Mouse (Mus musculus) MEL (cell line): Measurements from ENCODE around the gene Atp6v0e. TPM values are rescaled to one million over a fixed set of nuclear protein-coding genes. Genes with fewer than 3 reads are reported as not detected.

Experiments
- DNase-seq: peaks from one replicate; pipeline ENCODE4 v3.0.0; 2011; ENCODE audit warnings: low read depth, low spot score
- H3K27ac ChIP-seq: 2 replicates; pipeline ENCODE4 v1.5.1; 2012; ENCODE audit warnings: low read depth, mild to moderate bottlenecking, control low read depth, low read length, moderate library complexity; ENCODE audit not compliant: control insufficient read depth
- H3K27me3 ChIP-seq, 2 experiments: fragments of 150-350 bp in 1 of 2; sonication (generic) in 1 of 2; 2 replicates each; pipeline ENCODE4 v1.6.1; 2012; ENCODE audit warnings: low read length in 2 of 2, mild to moderate bottlenecking in 2 of 2, improper control_type of control experiment in 1 of 2, moderate library complexity in 1 of 2; ENCODE audit not compliant: insufficient read depth in 2 of 2, control insufficient read depth in 1 of 2
- H3K36me3 ChIP-seq, 2 experiments: 2 replicates each; pipeline ENCODE4 v1.6.1; 2012 to 2014; ENCODE audit warnings: low read length in 2 of 2, improper control_type of control experiment in 1 of 2, inconsistent platforms in 1 of 2, mild to moderate bottlenecking in 1 of 2; ENCODE audit not compliant: insufficient read depth in 2 of 2, control insufficient read depth in 1 of 2
- H3K4me1 ChIP-seq, 2 experiments: fragments of 150-350 bp in 1 of 2; sonication (generic) in 1 of 2; 2 replicates each; pipeline ENCODE4 v1.6.1; 2012; ENCODE audit warnings: low read length in 2 of 2, improper control_type of control experiment in 1 of 2, mild to moderate bottlenecking in 1 of 2; ENCODE audit not compliant: insufficient read depth in 2 of 2, control insufficient read depth in 1 of 2
- H3K4me3 ChIP-seq, 2 experiments: fragments of 150-350 bp in 1 of 2; sonication (generic) in 1 of 2; 2 replicates each; pipeline ENCODE4 v1.5.1; 2012; ENCODE audit warnings: low read depth in 2 of 2, low read length in 2 of 2, mild to moderate bottlenecking in 2 of 2, moderate library complexity in 2 of 2, control low read depth in 1 of 2, improper control_type of control experiment in 1 of 2; ENCODE audit not compliant: control insufficient read depth in 1 of 2, insufficient read depth in 1 of 2
- H3K79me2 ChIP-seq: 2 replicates; pipeline ENCODE4 v1.6.1; 2012; ENCODE audit warnings: mild to moderate bottlenecking, low read length, moderate library complexity; ENCODE audit not compliant: control insufficient read depth, poor library complexity, insufficient read depth
- H3K9ac ChIP-seq: 2 replicates; pipeline ENCODE4 v1.6.1; 2012; ENCODE audit warnings: low read depth, mild to moderate bottlenecking, control low read depth, low read length, moderate library complexity; ENCODE audit not compliant: control insufficient read depth, poor library complexity, severe bottlenecking
- H3K9me3 ChIP-seq: fragments of 150-350 bp; sonication (generic); replicated peaks from 2 replicates; pipeline ENCODE4 v1.6.1; 2012; ENCODE audit warnings: mild to moderate bottlenecking, low read length, improper control_type of control experiment, moderate library complexity; ENCODE audit not compliant: insufficient read depth
- BHLHE40 ChIP-seq: IDR thresholded peaks from 2 replicates; pipeline ENCODE4 v1.6.1; 2012; ENCODE audit warnings: low read depth, mild to moderate bottlenecking, inconsistent platforms, low read length, improper control_type of control experiment, borderline replicate concordance
- EP300 ChIP-seq, 2 experiments: IDR thresholded peaks; 2 replicates each; pipeline ENCODE4 v1.6.1; 2011; ENCODE audit warnings: improper control_type of control experiment in 2 of 2, low read length in 2 of 2, low read depth in 1 of 2, mild to moderate bottlenecking in 1 of 2
- ETS1 ChIP-seq: IDR thresholded peaks from 2 replicates; pipeline ENCODE4 v1.6.1; 2012; ENCODE audit warnings: low read depth, mild to moderate bottlenecking, inconsistent platforms, low read length, improper control_type of control experiment, moderate library complexity
- GATA1 ChIP-seq: IDR thresholded peaks from 2 replicates; pipeline ENCODE4 v1.6.1; 2011; ENCODE audit warnings: low read depth, low read length, improper control_type of control experiment
- JUND ChIP-seq: IDR thresholded peaks from 2 replicates; pipeline ENCODE4 v1.6.1; 2011; ENCODE audit warnings: low read depth, mild to moderate bottlenecking, improper control_type of control experiment, low read length
- MAZ ChIP-seq: IDR thresholded peaks from 2 replicates; pipeline ENCODE4 v1.6.1; 2012; ENCODE audit warnings: low read depth, mild to moderate bottlenecking, inconsistent platforms, low read length, improper control_type of control experiment
- MEF2A ChIP-seq: IDR thresholded peaks from 2 replicates; pipeline ENCODE4 v1.6.1; 2014; ENCODE audit warnings: low read depth, mild to moderate bottlenecking, inconsistent platforms, low read length, improper control_type of control experiment; ENCODE audit not compliant: poor library complexity, insufficient replicate concordance, severe bottlenecking; ENCODE audit errors: extremely low read depth
- MXI1 ChIP-seq: IDR thresholded peaks from 2 replicates; pipeline ENCODE4 v1.6.1; 2011; ENCODE audit warnings: mild to moderate bottlenecking, low read depth, low read length, improper control_type of control experiment
- MYB ChIP-seq: IDR thresholded peaks from 2 replicates; pipeline ENCODE4 v1.6.1; 2011; ENCODE audit warnings: mild to moderate bottlenecking, low read depth, low read length, improper control_type of control experiment
- MYC ChIP-seq: IDR thresholded peaks from 2 replicates; pipeline ENCODE4 v1.6.1; 2011; ENCODE audit warnings: low read depth, mild to moderate bottlenecking, low read length, improper control_type of control experiment, moderate library complexity
- RCOR1 ChIP-seq: IDR thresholded peaks from 2 replicates; pipeline ENCODE4 v1.6.1; 2012; ENCODE audit warnings: low read depth, mild to moderate bottlenecking, inconsistent platforms, low read length, improper control_type of control experiment
- SIN3A ChIP-seq: IDR thresholded peaks from 2 replicates; pipeline ENCODE4 v1.6.1; 2012; ENCODE audit warnings: low read length, improper control_type of control experiment, inconsistent platforms
- TAL1 ChIP-seq: IDR thresholded peaks from 2 replicates; pipeline ENCODE4 v1.6.1; 2012; ENCODE audit warnings: mild to moderate bottlenecking, inconsistent platforms, low read length, moderate library complexity, mixed read lengths
- TBP ChIP-seq: IDR thresholded peaks from 2 replicates; pipeline ENCODE4 v1.8.0; 2011; ENCODE audit warnings: low read depth, low read length, improper control_type of control experiment
- TCF12 ChIP-seq: IDR thresholded peaks from 2 replicates; pipeline ENCODE4 v1.6.1; 2014; ENCODE audit warnings: low read depth, mild to moderate bottlenecking, inconsistent platforms, low read length, improper control_type of control experiment, moderate library complexity
- USF1 ChIP-seq: IDR thresholded peaks from 2 replicates; pipeline ENCODE4 v1.6.1; 2014; ENCODE audit warnings: low read depth, mild to moderate bottlenecking, inconsistent platforms, low read length, improper control_type of control experiment, moderate library complexity
- ZC3H11A ChIP-seq: IDR thresholded peaks from 2 replicates; pipeline ENCODE4 v1.6.1; 2012; ENCODE audit warnings: low read depth, mild to moderate bottlenecking, inconsistent platforms, low read length, improper control_type of control experiment
- ZKSCAN1 ChIP-seq: IDR thresholded peaks from 2 replicates; pipeline ENCODE4 v1.6.1; 2012; ENCODE audit warnings: low read depth, mild to moderate bottlenecking, inconsistent platforms, low read length, improper control_type of control experiment, moderate library complexity
- ZNF384 ChIP-seq: IDR thresholded peaks from 2 replicates; pipeline ENCODE4 v1.6.1; 2012; ENCODE audit warnings: low read depth, mild to moderate bottlenecking, inconsistent platforms, low read length, improper control_type of control experiment
- polyA plus RNA-seq, 2 experiments: library from polyadenylated mRNA; stranded (reverse) in 1 of 2; unstranded in 1 of 2; fragments of >175 nt in 1 of 2; fragments of >200 nt in 1 of 2; gene quantifications; 2 replicates each; pipeline versions ENCODE4 v1.2.1 to v1.2.4; 2012; ENCODE audit warnings: low replicate concordance in 2 of 2, low read depth in 1 of 2; ENCODE audit not compliant: insufficient read length in 2 of 2, insufficient read depth in 1 of 2, missing spikeins in 1 of 2
- total RNA-seq: library from RNA; depleted of rRNA; stranded (reverse); fragments of 300-350 nt; gene quantifications from 2 replicates; pipeline ENCODE4 v1.2.3, GENCODE M21; 2012

Atp6v0e gene
- total and polyA plus RNA-seq, 3 experiments: 173 to 200 TPM; not detected in 1

DNA sequence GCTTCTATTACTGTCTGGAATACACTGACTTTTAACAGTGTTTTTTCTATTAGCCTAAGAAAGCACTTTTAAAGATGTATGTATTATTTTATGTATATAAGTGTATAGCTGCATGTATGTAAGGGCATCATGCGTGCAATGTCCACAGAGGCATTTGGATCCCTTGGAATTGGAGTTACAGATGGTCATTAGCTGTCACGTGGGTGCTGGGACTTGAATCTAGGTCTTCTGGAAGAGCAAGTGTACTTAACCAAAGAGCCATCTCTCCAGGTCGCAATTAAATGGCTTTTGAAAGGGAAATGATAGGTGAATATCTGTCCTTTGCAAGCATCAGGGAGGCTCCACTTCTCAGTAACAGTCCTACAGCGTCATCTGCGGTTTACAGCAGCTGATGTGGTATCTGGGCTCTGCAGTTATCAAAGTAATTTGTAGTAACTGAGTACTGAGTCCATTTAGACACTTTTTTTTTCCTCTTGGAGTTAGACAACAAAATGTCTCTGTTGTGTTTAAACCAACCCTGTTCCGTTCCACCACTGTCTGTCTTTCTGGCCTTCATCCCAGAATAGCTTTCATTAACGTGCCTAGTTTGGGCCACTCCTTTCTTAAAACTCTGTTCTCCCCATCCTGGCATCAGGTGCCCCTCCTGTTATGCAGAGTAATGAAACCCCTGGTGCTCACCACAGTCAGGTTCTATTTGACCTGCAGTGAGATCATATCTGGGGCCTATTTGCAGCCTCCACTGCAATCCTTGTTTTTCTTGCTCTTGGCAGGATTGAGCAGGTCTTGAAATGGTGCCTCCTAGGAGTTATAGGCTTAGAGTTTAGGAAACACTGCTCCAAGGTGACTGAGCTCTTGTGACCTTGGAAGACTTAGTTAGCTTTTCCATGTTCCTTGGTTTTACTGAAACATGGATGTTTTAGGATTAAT is 14.9 kb downstream of the Atp6v0e start:
- H3K79me2 ChIP-seq: peaks cover 34% of the 10 kb centered on the region
- H3K4me3 ChIP-seq: peak overlapping the region; percentile 19 to 35
- peak overlapping the region; percentile 43 for H3K9ac ChIP-seq
- H3K36me3 ChIP-seq: peaks cover 4 to 20% of the 10 kb centered on the region in 2 experiments; a peak in 3 of 4 replicates
- H3K27ac ChIP-seq: peak overlapping the region; percentile 97
- peak; percentile 89 for DNase-seq
- H3K4me1 ChIP-seq: peaks cover 9 to 32% of the 10 kb centered on the region in 2 experiments; a peak in 3 of 4 replicates
- no peaks in the 10 kb centered on the region for H3K27me3 ChIP-seq
- H3K9me3 ChIP-seq: no peaks in the 10 kb centered on the region
- TF ChIP-seq ZC3H11A: peak; percentile 31; the same call in 1 of the 2 replicates
- TF ChIP-seq TAL1: peak; percentile 70
- TF ChIP-seq JUND: no peak
- peak; percentile 86 for TF ChIP-seq TCF12
- peak; percentile 72 for TF ChIP-seq USF1
- TF ChIP-seq GATA1: peak; percentile 90
- TF ChIP-seq ZKSCAN1: no peak
- TF ChIP-seq MAZ: no peak
- no peak for TF ChIP-seq MEF2A
- TF ChIP-seq BHLHE40: peak; percentile 72; the same call in 1 of the 2 replicates
- TF ChIP-seq ETS1: peak; percentile 100
- peak; percentile 91 to 93 for TF ChIP-seq EP300 (IDR thresholded peaks at IDR 0.05; ENCODE audit: low read depth in 1 of 2, low read length in 2 of 2)
- peak; percentile 93 for TF ChIP-seq ZNF384
- TF ChIP-seq MYB: peak; percentile 77
- TF ChIP-seq SIN3A: peak; percentile 98
- TF ChIP-seq MYC: 0 out of 2 replicates have a peak, but pooled peaks have one; percentile 40
- peak; percentile 83 for TF ChIP-seq RCOR1
- TF ChIP-seq TBP: 0 out of 2 replicates have a peak, but pooled peaks have one; percentile 65
- TF ChIP-seq MXI1: peak; percentile 41; the same call in 1 of the 2 replicates
